Mouse (Mus musculus): ENCODE measurements at regions not wholly inside any gene's neighbourhood (a gene's known extent, or its start where the extent isn't known, plus 50 kb on each side); places are given as distances from the start of the nearest gene placed in this dataset.

- TF ChIP-seq POLR2A (IDR thresholded peaks at IDR 0.05; ENCODE audit: borderline replicate concordance, insufficient read depth, low read length): no peak
- TF ChIP-seq CTCF (IDR thresholded peaks at IDR 0.05; ENCODE audit: borderline replicate concordance, insufficient read depth, low read depth, low read length): no peak
Measured at GRCm38 (mm10) chr15:56516095-56516494, 961.3 kb downstream of the Slc22a22 start.
